Mouse (Mus musculus) myocyte (in vitro differentiated cells): ENCODE measurements around the gene Rae1. TPM values are rescaled to one million over a fixed set of nuclear protein-coding genes. Genes with fewer than 3 reads are reported as not detected.
A peak's percentile ranks its signal among the peaks of the same experiment; 100 is the strongest.

Source experiments
- H3K27me3 ChIP-seq: one replicate; pipeline ENCODE4 v1.6.1; 2011; ENCODE audit not compliant: control insufficient read depth, insufficient read depth, insufficient read length
- H3K36me3 ChIP-seq: one replicate; pipeline ENCODE4 v1.6.1; 2011; ENCODE audit not compliant: control insufficient read depth, insufficient read depth
- H3K4me2 ChIP-seq: one replicate; pipeline ENCODE4 v1.6.1; 2011; ENCODE audit warnings: low read depth, control low read depth
- H3K4me3 ChIP-seq: one replicate; pipeline ENCODE4 v1.5.1; 2011; ENCODE audit warnings: mild to moderate bottlenecking, control low read depth, moderate library complexity
- H3K79me2 ChIP-seq: one replicate; pipeline ENCODE4 v1.6.1; 2011; ENCODE audit not compliant: control insufficient read depth, insufficient read depth
- H3ac ChIP-seq: one replicate; pipeline ENCODE4 v1.6.1; 2011; ENCODE audit not compliant: control insufficient read depth, insufficient read length
- CEBPB ChIP-seq: IDR thresholded peaks from 2 replicates; pipeline ENCODE4 v1.6.1; 2011; ENCODE audit warnings: mild to moderate bottlenecking, moderate library complexity; ENCODE audit not compliant: poor library complexity, insufficient read depth, severe bottlenecking
- E2F4 ChIP-seq: IDR thresholded peaks from one replicate; pipeline ENCODE4 v1.6.1; 2011; ENCODE audit warnings: mild to moderate bottlenecking, control low read depth, moderate library complexity; ENCODE audit not compliant: insufficient read depth
- MAX ChIP-seq: IDR thresholded peaks from one replicate; pipeline ENCODE4 v1.6.1; 2011; ENCODE audit warnings: low read depth, mild to moderate bottlenecking, control low read depth
- MYOD1 ChIP-seq, 3 experiments: IDR thresholded peaks; one replicate each; pipeline ENCODE4 v1.6.1; 2011; ENCODE audit warnings: control low read depth in 2 of 3, low read depth in 2 of 3, mild to moderate bottlenecking in 2 of 3, moderate library complexity in 1 of 3; ENCODE audit not compliant: insufficient read length in 2 of 3, control insufficient read depth in 1 of 3
- MYOG ChIP-seq, 3 experiments: IDR thresholded peaks; one replicate each; pipeline ENCODE4 v1.6.1; 2011; ENCODE audit warnings: control low read depth in 2 of 3, low read depth in 2 of 3, mild to moderate bottlenecking in 2 of 3; ENCODE audit not compliant: insufficient read length in 2 of 3, control insufficient read depth in 1 of 3, insufficient read depth in 1 of 3
- POLR2A ChIP-seq: IDR thresholded peaks from one replicate; pipeline ENCODE4 v1.6.1; 2011; ENCODE audit warnings: low read depth, mild to moderate bottlenecking, control low read depth, moderate library complexity; ENCODE audit not compliant: insufficient read length
- POLR2AphosphoS2 ChIP-seq: IDR thresholded peaks from one replicate; pipeline ENCODE4 v1.6.1; 2011; ENCODE audit warnings: low read depth, control low read depth; ENCODE audit not compliant: insufficient read length
- REST ChIP-seq: IDR thresholded peaks from one replicate; pipeline ENCODE4 v1.6.1; 2011; ENCODE audit warnings: mild to moderate bottlenecking, control low read depth, moderate library complexity; ENCODE audit not compliant: insufficient read depth, insufficient read length
- SRF ChIP-seq: IDR thresholded peaks from one replicate; pipeline ENCODE4 v1.6.1; 2011; ENCODE audit warnings: low read depth; ENCODE audit not compliant: control insufficient read depth, insufficient read length
- TCF12 ChIP-seq: IDR thresholded peaks from one replicate; pipeline ENCODE4 v1.6.1; 2011; ENCODE audit warnings: mild to moderate bottlenecking, control low read depth; ENCODE audit not compliant: poor library complexity, insufficient read depth, severe bottlenecking
- TCF3 ChIP-seq: IDR thresholded peaks from one replicate; pipeline ENCODE4 v1.6.1; 2011; ENCODE audit warnings: low read depth, control low read depth; ENCODE audit not compliant: insufficient read length
- USF1 ChIP-seq: IDR thresholded peaks from one replicate; pipeline ENCODE4 v1.6.1; 2011; ENCODE audit warnings: low read depth, mild to moderate bottlenecking, control low read depth, moderate library complexity
- polyA plus RNA-seq: library from polyadenylated mRNA; unstranded; fragments of >200 nt; fragmentation: generic; extraction: Trizol; gene quantifications from one replicate; pipeline ENCODE4 v1.2.1, GENCODE M21; 2012; ENCODE audit warnings: missing spikeins

Rae1 gene
- 68.4 TPM for polyA plus RNA-seq

DNA sequence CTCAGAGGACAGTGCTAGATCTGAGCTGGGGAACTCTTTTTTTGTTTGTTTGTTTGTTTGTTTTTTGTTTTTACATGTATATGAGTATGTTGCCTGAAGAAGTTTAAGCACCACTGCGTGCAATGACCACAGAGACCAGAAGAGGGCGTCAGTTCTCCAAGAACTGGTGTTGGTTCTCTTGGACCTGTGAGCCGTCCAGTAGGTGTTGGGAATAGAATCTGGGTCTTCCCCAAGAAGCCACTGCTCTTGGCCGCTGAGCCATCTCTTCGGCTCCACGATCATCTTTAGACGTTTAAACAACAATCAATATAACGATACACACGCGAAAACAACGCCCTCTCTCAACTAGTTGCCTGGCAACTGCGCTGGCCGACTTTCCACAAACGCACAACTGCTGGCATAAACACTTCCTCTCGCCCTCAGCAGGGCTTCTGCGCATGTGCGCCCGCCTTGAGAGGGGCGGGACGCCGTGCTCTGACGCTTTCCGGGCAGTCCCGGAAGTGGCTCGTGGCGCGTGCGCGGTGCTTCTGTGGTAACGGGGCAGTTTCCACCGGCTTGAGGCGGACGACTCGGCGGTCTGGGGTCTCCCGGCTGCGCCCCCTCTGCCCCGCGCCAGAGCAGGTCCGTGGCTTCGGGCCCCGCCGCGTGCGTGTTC is at the start of gene Rae1:
Gene Rae1, plus strand, starts transcription at position 488 of the 655 bp plus-strand sequence.
- H3ac ChIP-seq, result peak within 1 kb of the TSS; percentile 87
- peaks cover 27% of the 10 kb centered on the region for H3K79me2 ChIP-seq

DNA sequence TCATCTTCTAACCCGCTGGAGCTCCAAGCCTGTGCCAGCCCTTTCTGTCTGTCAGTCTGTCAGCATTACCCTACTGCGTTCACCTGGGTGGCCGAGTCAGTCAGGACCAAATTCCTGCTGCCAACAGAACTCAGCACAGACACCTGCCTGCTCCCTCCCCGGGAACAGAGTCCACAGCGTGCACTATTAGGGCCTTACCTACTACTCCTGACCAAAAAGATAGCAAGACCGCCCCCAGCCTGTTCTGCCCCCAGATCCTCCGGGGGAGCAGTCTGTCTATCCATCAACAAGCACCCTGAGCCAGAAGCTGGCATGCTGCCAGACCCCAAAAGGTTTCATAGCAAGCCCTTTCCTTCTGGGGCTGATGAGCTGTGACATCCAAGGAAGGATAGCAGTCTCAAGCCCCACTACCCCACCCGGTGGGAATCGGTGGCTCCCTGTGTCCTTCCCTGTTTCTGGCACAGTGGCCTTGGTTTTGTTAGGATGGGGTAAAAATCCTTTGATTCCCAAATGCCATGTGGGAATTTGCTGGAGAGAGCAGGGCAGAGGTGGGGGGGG is 49.7 kb upstream of the Rae1 start:
- Histone ChIP-seq H3K79me2 (no peaks in the 10 kb centered on the region), H3K4me3 (no peak overlapping the region), H3K4me2 (no peak overlapping the region), H3K36me3 (no peaks in the 10 kb centered on the region), H3K27me3 (no peaks in the 10 kb centered on the region), H3ac (no peak overlapping the region)
- TF ChIP-seq TCF3, result no peak
- no peak for TF ChIP-seq TCF12
- no peak for TF ChIP-seq REST
- no peak for TF ChIP-seq MYOG (IDR thresholded peaks at IDR 0.05; ENCODE audit: control insufficient read depth in 1 of 3, insufficient read depth in 1 of 3, insufficient read length in 2 of 3, low read depth in 2 of 3)
- no peak for TF ChIP-seq MAX
- no peak for TF ChIP-seq E2F4
- no peak for TF ChIP-seq MYOD1 (IDR thresholded peaks at IDR 0.05; ENCODE audit: control insufficient read depth in 1 of 3, insufficient read length in 2 of 3, low read depth in 2 of 3)
- no peak for TF ChIP-seq USF1
- no peak for TF ChIP-seq POLR2AphosphoS2
- TF ChIP-seq SRF, result no peak
- TF ChIP-seq POLR2A, result no peak
- no peak for TF ChIP-seq CEBPB

More for the DNA sequence above, at the start of gene Rae1:
- no peaks in the 10 kb centered on the region for H3K27me3 ChIP-seq
- peak within 1 kb of the TSS; percentile 51 for H3K4me3 ChIP-seq
- TF ChIP-seq SRF, result peak; percentile 61
- TF ChIP-seq TCF3, result no peak
- TF ChIP-seq POLR2AphosphoS2, result peak; percentile 88
- peak; percentile 87 for TF ChIP-seq POLR2A
- TF ChIP-seq TCF12, result no peak
- H3K36me3 ChIP-seq, result peaks cover 2% of the 10 kb centered on the region
- peak within 1 kb of the TSS; percentile 89 for H3K4me2 ChIP-seq

DNA sequence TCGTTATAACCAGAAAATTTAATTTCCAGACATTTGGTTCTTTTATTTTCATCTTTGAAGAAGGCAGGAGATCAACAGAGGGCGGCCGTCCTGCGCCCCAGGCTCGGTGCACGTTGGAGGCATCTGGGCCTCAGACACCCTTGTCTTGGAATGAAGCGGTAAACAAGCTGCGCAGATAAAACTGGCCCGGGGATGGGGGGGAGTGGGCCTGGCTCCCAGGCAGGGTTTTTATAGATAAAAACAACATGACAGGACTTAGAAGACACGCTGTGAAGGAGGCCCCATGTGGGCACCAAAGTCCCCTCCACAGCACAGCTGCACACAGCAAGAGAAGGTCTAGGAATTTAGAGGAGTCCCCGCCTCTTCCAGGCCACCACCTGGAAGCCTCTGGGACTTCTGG is 49.2 kb upstream of the Rae1 start:
- TF ChIP-seq MYOG (IDR thresholded peaks at IDR 0.05; ENCODE audit: control insufficient read depth in 1 of 3, insufficient read depth in 1 of 3, insufficient read length in 2 of 3, low read depth in 2 of 3) (no peak), CEBPB (no peak), MAX (no peak), REST (no peak), POLR2A (no peak), TCF3 (no peak), TCF12 (no peak), SRF (no peak), USF1 (no peak), E2F4 (no peak), MYOD1 (IDR thresholded peaks at IDR 0.05; ENCODE audit: control insufficient read depth in 1 of 3, insufficient read length in 2 of 3, low read depth in 2 of 3) (no peak), POLR2AphosphoS2 (no peak)
- no peak overlapping the region for H3K4me2 ChIP-seq
- no peaks in the 10 kb centered on the region for H3K36me3 ChIP-seq
- H3K79me2 ChIP-seq, result no peaks in the 10 kb centered on the region
- H3K4me3 ChIP-seq, result no peak overlapping the region
- no peak overlapping the region for H3ac ChIP-seq
- no peaks in the 10 kb centered on the region for H3K27me3 ChIP-seq

DNA sequence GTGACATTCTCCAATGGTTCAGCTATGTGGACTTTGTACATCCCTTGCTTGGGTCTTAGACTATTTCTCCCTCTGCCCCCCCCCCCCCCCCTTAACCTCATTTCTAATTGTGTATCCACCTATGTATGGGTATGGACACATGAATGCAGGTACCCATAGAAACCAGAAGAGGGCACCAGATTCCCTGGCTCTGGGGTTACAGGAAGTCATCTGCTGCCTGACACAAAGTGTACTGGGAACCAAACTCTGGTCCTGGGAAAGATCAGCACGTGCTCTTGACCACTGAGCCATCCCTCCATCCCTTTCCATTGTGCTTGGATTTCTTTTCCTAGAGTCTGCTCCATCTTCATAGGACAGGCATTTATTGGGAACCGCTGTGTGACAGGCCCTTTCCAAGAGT is 47.9 kb upstream of the Rae1 start:
- Histone ChIP-seq H3K27me3 (no peaks in the 10 kb centered on the region), H3K4me2 (no peak overlapping the region), H3K79me2 (no peaks in the 10 kb centered on the region), H3K4me3 (no peak overlapping the region), H3ac (no peak overlapping the region), H3K36me3 (no peaks in the 10 kb centered on the region)
- TF ChIP-seq POLR2A, result no peak

DNA sequence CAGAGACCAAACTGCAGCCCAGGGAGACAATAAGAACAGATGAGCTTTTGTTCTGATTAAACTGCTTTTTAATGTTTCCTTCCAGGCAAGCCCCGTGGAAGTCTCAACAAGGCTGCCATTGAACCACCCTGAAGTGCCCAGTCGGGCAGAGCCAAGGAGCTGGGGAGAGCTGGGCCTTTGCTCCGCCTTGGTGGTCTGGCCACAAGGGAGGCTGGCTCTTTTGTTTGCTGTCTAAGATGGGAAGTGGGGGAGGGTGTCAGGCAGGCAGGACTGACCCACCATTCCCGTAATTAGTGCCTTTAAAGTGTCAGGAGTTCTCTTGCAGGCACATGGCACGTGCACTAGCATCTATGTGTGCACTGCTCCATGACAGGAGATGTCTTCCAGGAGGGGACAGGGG is 41.3 kb upstream of the Rae1 start:
- Histone ChIP-seq H3K4me3 (no peak overlapping the region), H3K27me3 (no peaks in the 10 kb centered on the region), H3K79me2 (no peaks in the 10 kb centered on the region), H3K36me3 (no peaks in the 10 kb centered on the region), H3ac (no peak overlapping the region), H3K4me2 (no peak overlapping the region)
- no peak for TF ChIP-seq TCF12
- TF ChIP-seq CEBPB, result no peak
- TF ChIP-seq MYOD1 (IDR thresholded peaks at IDR 0.05; ENCODE audit: control insufficient read depth in 1 of 3, insufficient read length in 2 of 3, low read depth in 2 of 3), result no peak
- TF ChIP-seq REST, result no peak
- TF ChIP-seq E2F4, result no peak
- no peak for TF ChIP-seq MAX
- TF ChIP-seq MYOG (IDR thresholded peaks at IDR 0.05; ENCODE audit: control insufficient read depth in 1 of 3, insufficient read depth in 1 of 3, insufficient read length in 2 of 3, low read depth in 2 of 3), result no peak
- TF ChIP-seq TCF3, result no peak
- no peak for TF ChIP-seq POLR2AphosphoS2
